ENCODE assay signal across 24 mouse cellular contexts in genomic region chr7:82733995-82734394, GRCm38 (mm10).
DNase-seq lines count a peak whose midpoint lies in the region; ATAC-seq and TF ChIP-seq lines count a peak whose summit lies in the region.
"Had no signal": no experiment of that assay in that cellular context is flagged by ENCODE, and none has a peak within 500 bp of the region (broad histone marks: within the 10 kb centered on the region; RNA-seq: fewer than 3 reads in every experiment).

No protein-coding gene starts in this region.

- peak; percentile 77 for DNase-seq in heart, adult 11 months
- DNase-seq in MEL (ENCODE audit: low read depth, low spot score) = peak; percentile 44
- DNase-seq in embryo, embryonic 11 days = no peak
- no peak for DNase-seq in kidney, adult 2 months
- no peak for DNase-seq in lung, postnatal 4 days
- DNase-seq: adrenal gland, postnatal 10 days; B cell, adult 2 months; cerebellum, adult 11 months; cerebellum, adult 8-10 months; cerebellum, postnatal 10 days; cerebellum, postnatal 36 days; forebrain, postnatal 0 days; gastrocnemius, adult 2 months; gastrocnemius, postnatal 14 days; heart, adult 2 months had no signal

- no peaks in the 10 kb centered on the region for H3K79me2 ChIP-seq in MEL (ENCODE audit: control insufficient read depth, insufficient read depth, low read length, poor library complexity)

- no peaks in the 10 kb centered on the region for H3K4me1 ChIP-seq in heart, embryonic 12.5 days (replicated peaks)
- H3K4me1 ChIP-seq in MEL (ENCODE audit: control insufficient read depth in 1 of 2, insufficient read depth in 2 of 2, low read length in 2 of 2) = peaks cover 12 to 16% of the 10 kb centered on the region in 2 experiments
- H3K4me1 ChIP-seq in small intestine, adult 2 months (ENCODE audit: control insufficient read depth, insufficient read depth, insufficient read length, low read length) = peaks cover 29% of the 10 kb centered on the region
- no peaks in the 10 kb centered on the region; the same call in 1 of the 2 replicates for H3K4me1 ChIP-seq in kidney, adult 2 months (ENCODE audit: control insufficient read depth, insufficient read depth, low read length)
- H3K4me1 ChIP-seq: heart, embryonic 10.5 days; hindbrain, embryonic 12.5 days; hindbrain, embryonic 15.5 days had no signal

- H3K9me3 ChIP-seq in heart, embryonic 12.5 days (replicated peaks) = no peaks in the 10 kb centered on the region
- no peaks in the 10 kb centered on the region for H3K9me3 ChIP-seq in MEL (replicated peaks; ENCODE audit: insufficient read depth, low read length)
- H3K9me3 ChIP-seq: heart, embryonic 10.5 days; hindbrain, embryonic 12.5 days; hindbrain, embryonic 15.5 days had no signal

- TF ChIP-seq POLR2A in MEL (IDR thresholded peaks at IDR 0.05; ENCODE audit: control insufficient read depth in 1 of 2, insufficient read depth in 1 of 2, low read depth in 1 of 2, low read length in 2 of 2, poor library complexity in 1 of 2) = no peak
- no peak for TF ChIP-seq POLR2A in small intestine, adult 2 months (IDR thresholded peaks at IDR 0.05; ENCODE audit: low read depth, low read length)
- TF ChIP-seq POLR2A in kidney, adult 2 months (IDR thresholded peaks at IDR 0.05; ENCODE audit: low read depth, low read length) = no peak

- no peak overlapping the region for H3K4me2 ChIP-seq in heart, embryonic 12.5 days
- H3K4me2 ChIP-seq: hindbrain, embryonic 12.5 days; hindbrain, embryonic 15.5 days had no signal

- no peak for TF ChIP-seq CTCF in MEL (IDR thresholded peaks at IDR 0.05 in 2 of 3, conservative IDR thresholded peaks at IDR 0.05 in 1 of 3; ENCODE audit: control insufficient read depth in 1 of 3, insufficient read depth in 1 of 3, low read depth in 2 of 3, low read length in 3 of 3, poor library complexity in 1 of 3, severe bottlenecking in 1 of 3)
- no peak for TF ChIP-seq CTCF in small intestine, adult 2 months (IDR thresholded peaks at IDR 0.05; ENCODE audit: extremely low read depth, insufficient read length, insufficient replicate concordance, low read depth, low read length)
- no peak for TF ChIP-seq CTCF in kidney, adult 2 months (conservative IDR thresholded peaks at IDR 0.05; ENCODE audit: insufficient read depth, insufficient read length, low read depth, low read length)

- H3K36me3 ChIP-seq in heart, embryonic 12.5 days = peaks cover 5% of the 10 kb centered on the region
- H3K36me3 ChIP-seq in MEL (ENCODE audit: control insufficient read depth in 1 of 2, insufficient read depth in 2 of 2, low read length in 2 of 2) = peaks cover 0 to 13% of the 10 kb centered on the region in 2 experiments; a peak in 2 of 4 replicates
- no peaks in the 10 kb centered on the region for H3K36me3 ChIP-seq in small intestine, adult 2 months (ENCODE audit: control insufficient read depth, insufficient read depth, low read length)
- H3K36me3 ChIP-seq in kidney, adult 2 months (ENCODE audit: control insufficient read depth, insufficient read depth, low read length) = no peaks in the 10 kb centered on the region
- H3K36me3 ChIP-seq: hindbrain, embryonic 15.5 days had no signal

- ATAC-seq in heart, embryonic 12.5 days (ENCODE audit: insufficient number of reproducible peaks, low FRiP score) = no peak
- ATAC-seq in megakaryocyte progenitor cell, adult 5-6 weeks (replicated peaks; ENCODE audit: poor library complexity) = 0 out of 2 replicates have a peak, but pooled peaks have one; percentile 26
- ATAC-seq: forebrain, embryonic 14.5 days; forebrain, postnatal 0 days had no signal

- no peak for TF ChIP-seq RAD21 in MEL (IDR thresholded peaks at IDR 0.05; ENCODE audit: low read depth, low read length)

- no peak; a peak in 1 of 4 replicates for TF ChIP-seq EP300 in MEL (IDR thresholded peaks at IDR 0.05; ENCODE audit: low read depth in 1 of 2, low read length in 2 of 2)

- H3K4me3 ChIP-seq in heart, embryonic 12.5 days = no peak overlapping the region
- H3K4me3 ChIP-seq in MEL (ENCODE audit: control insufficient read depth in 1 of 2, insufficient read depth in 1 of 2, low read depth in 2 of 2, low read length in 2 of 2) = no peak overlapping the region
- no peak overlapping the region for H3K4me3 ChIP-seq in small intestine, adult 2 months (ENCODE audit: low read depth, low read length)
- no peak overlapping the region for H3K4me3 ChIP-seq in kidney, adult 2 months (ENCODE audit: insufficient read depth, low read depth, low read length)
- H3K4me3 ChIP-seq: gastrocnemius, adult 2 months; heart, adult 2 months; heart, embryonic 10.5 days; hindbrain, embryonic 12.5 days; hindbrain, embryonic 15.5 days had no signal

- 68% methylated on average over 6 of the region's 6 CpGs for WGBS in heart, embryonic 12.5 days
- 73% methylated on average over 6 of the region's 6 CpGs for WGBS in small intestine, adult 2 months
- WGBS in kidney, adult 2 months = 69% methylated on average over 6 of the region's 6 CpGs

- no peaks in the 10 kb centered on the region for H3K27me3 ChIP-seq in heart, embryonic 12.5 days (replicated peaks)
- no peaks in the 10 kb centered on the region for H3K27me3 ChIP-seq in MEL (ENCODE audit: control insufficient read depth in 1 of 2, insufficient read depth in 2 of 2, low read length in 2 of 2)
- H3K27me3 ChIP-seq in small intestine, adult 2 months (ENCODE audit: control insufficient read depth, insufficient read depth, low read length) = no peaks in the 10 kb centered on the region
- H3K27me3 ChIP-seq in kidney, adult 2 months (replicated peaks; ENCODE audit: control insufficient read depth, insufficient read depth, low read length) = no peaks in the 10 kb centered on the region
- H3K27me3 ChIP-seq: CH12.LX; hindbrain, embryonic 12.5 days; hindbrain, embryonic 15.5 days; Patski had no signal

- no peak overlapping the region for H3K9ac ChIP-seq in heart, embryonic 12.5 days
- H3K9ac ChIP-seq in MEL (ENCODE audit: control insufficient read depth, low read depth, low read length, poor library complexity, severe bottlenecking) = no peak overlapping the region
- H3K9ac ChIP-seq: forebrain, postnatal 0 days; hindbrain, embryonic 12.5 days; hindbrain, embryonic 15.5 days had no signal

- no peak overlapping the region for H3K27ac ChIP-seq in heart, embryonic 12.5 days (ENCODE audit: poor library complexity, severe bottlenecking)
- H3K27ac ChIP-seq in MEL (ENCODE audit: control insufficient read depth, low read depth, low read length) = no peak overlapping the region
- H3K27ac ChIP-seq in small intestine, adult 2 months (ENCODE audit: insufficient read depth, low read depth, low read length) = peak overlapping the region; percentile 68; the same call in 1 of the 2 replicates
- H3K27ac ChIP-seq in kidney, adult 2 months (ENCODE audit: insufficient read depth, low read depth, low read length) = no peak overlapping the region
- H3K27ac ChIP-seq: gastrocnemius, adult 2 months; heart, adult 2 months; heart, embryonic 10.5 days; hindbrain, embryonic 12.5 days; hindbrain, embryonic 15.5 days had no signal

TF ChIP-seq in MEL, 35 proteins besides CTCF, POLR2A, EP300 and RAD21:
- TF ChIP-seq MYB (IDR thresholded peaks at IDR 0.05; ENCODE audit: low read depth, low read length) (no peak), GATA1 (IDR thresholded peaks at IDR 0.05; ENCODE audit: low read depth, low read length) (no peak), USF1 (IDR thresholded peaks at IDR 0.05; ENCODE audit: low read depth, low read length) (no peak), TCF12 (IDR thresholded peaks at IDR 0.05; ENCODE audit: low read depth, low read length) (no peak), JUND (IDR thresholded peaks at IDR 0.05; ENCODE audit: low read depth, low read length) (no peak), MYC (IDR thresholded peaks at IDR 0.05; ENCODE audit: low read depth, low read length) (no peak), ZKSCAN1 (IDR thresholded peaks at IDR 0.05; ENCODE audit: low read depth, low read length) (no peak), ELF1 (IDR thresholded peaks at IDR 0.05; ENCODE audit: low read depth, low read length) (no peak), BHLHE40 (IDR thresholded peaks at IDR 0.05; ENCODE audit: borderline replicate concordance, low read depth, low read length) (no peak)
TF ChIP-seq in MEL: peak in this region for 0.

Comparison
In these comparisons a context has a peak if more than half of its experiments do, and no peak if none do; other contexts are left out.
1. DNase-seq: peak in heart, adult 11 months (single experiment) and MEL (single experiment); none in embryo, embryonic 11 days (single experiment), kidney, adult 2 months (single experiment) and lung, postnatal 4 days (0 of 2).